ENCODE assay signal across 20 mouse cellular contexts in the genomic region with DNA sequence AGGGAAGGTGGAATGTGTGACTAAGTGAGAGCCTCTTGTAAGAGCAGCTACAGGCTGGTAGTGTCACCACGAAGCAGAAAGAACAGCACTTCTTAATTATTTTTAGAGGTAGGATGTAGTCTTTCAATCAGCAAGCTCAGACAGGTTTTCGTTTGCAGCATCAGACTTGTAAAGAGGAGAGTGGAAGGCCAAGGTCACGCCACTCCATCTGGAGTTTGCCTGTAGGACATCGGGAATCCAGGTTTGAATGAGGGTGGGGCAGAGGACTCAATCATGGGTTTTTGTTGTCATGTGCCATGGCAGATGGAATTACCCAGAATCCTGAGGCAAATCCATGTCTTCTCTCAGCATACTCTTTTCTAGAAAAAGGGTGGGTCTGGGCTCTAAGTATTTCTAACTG.
A peak's percentile ranks its signal among the peaks of the same experiment; 100 is the strongest.
DNase-seq lines count a peak whose midpoint lies in the region; ATAC-seq and TF ChIP-seq lines count a peak whose summit lies in the region.
"Had no signal": no experiment of that assay in that cellular context is flagged by ENCODE, and none has a peak within 500 bp of the region (broad histone marks: within the 10 kb centered on the region; RNA-seq: fewer than 3 reads in every experiment).

No protein-coding gene starts in this region.

- H3K27ac ChIP-seq in forebrain, postnatal 0 days (ENCODE audit: low read depth, low read length): peak overlapping the region; percentile 45; the same call in 1 of the 2 replicates
- no peak overlapping the region for H3K27ac ChIP-seq in forebrain, embryonic 16.5 days (ENCODE audit: low read length)
- 0 out of 2 replicates have a peak overlapping the region, but pooled peaks have one; percentile 7 for H3K27ac ChIP-seq in kidney, embryonic 16.5 days (ENCODE audit: low read length)
- H3K27ac ChIP-seq in embryonic facial prominence, embryonic 14.5 days (replicated peaks; ENCODE audit: low read depth, low read length): no peak overlapping the region
- H3K27ac ChIP-seq: hindbrain, embryonic 13.5 days; intestine, embryonic 15.5 days; kidney, embryonic 15.5 days had no signal

- 35% methylated on average over 4 of the region's 4 CpGs for WGBS in forebrain, postnatal 0 days
- WGBS in forebrain, embryonic 16.5 days: 21% methylated on average over 4 of the region's 4 CpGs
- WGBS in kidney, embryonic 16.5 days: 59% methylated on average over 4 of the region's 4 CpGs
- WGBS in embryonic facial prominence, embryonic 14.5 days: 51% methylated on average over 4 of the region's 4 CpGs

- H3K9ac ChIP-seq in forebrain, postnatal 0 days: no peak overlapping the region
- H3K9ac ChIP-seq in forebrain, embryonic 16.5 days (replicated peaks; ENCODE audit: low read depth, low read length): no peak overlapping the region
- H3K9ac ChIP-seq in kidney, embryonic 16.5 days (replicated peaks; ENCODE audit: low read length): no peak overlapping the region
- no peak overlapping the region for H3K9ac ChIP-seq in embryonic facial prominence, embryonic 14.5 days (ENCODE audit: low read depth, low read length)
- H3K9ac ChIP-seq: heart, embryonic 12.5 days; hindbrain, embryonic 13.5 days; intestine, embryonic 15.5 days; kidney, embryonic 15.5 days had no signal

- H3K4me1 ChIP-seq in forebrain, postnatal 0 days (ENCODE audit: insufficient read depth): no peaks in the 10 kb centered on the region
- no peaks in the 10 kb centered on the region; the same call in 1 of the 2 replicates for H3K4me1 ChIP-seq in forebrain, embryonic 16.5 days (replicated peaks; ENCODE audit: control insufficient read depth, insufficient read depth, low read length)
- 0 out of 2 replicates have a peak, but pooled peaks cover 3% of the 10 kb centered on the region for H3K4me1 ChIP-seq in kidney, embryonic 16.5 days (ENCODE audit: insufficient read depth, low read length)
- no peaks in the 10 kb centered on the region for H3K4me1 ChIP-seq in embryonic facial prominence, embryonic 14.5 days (ENCODE audit: control insufficient read depth, insufficient read depth, low read length)
- H3K4me1 ChIP-seq: intestine, embryonic 15.5 days had no signal

- DNase-seq in forebrain, postnatal 0 days: no peak
- no peak for DNase-seq in kidney, adult 8-10 months
- DNase-seq in R1 (ENCODE audit: low read depth, low spot score): peak; percentile 87
- DNase-seq in embryonic facial prominence, embryonic 14.5 days (ENCODE audit: low spot score): peak; percentile 34
- no peak for DNase-seq in lung, postnatal 36 days
- DNase-seq: adrenal gland, postnatal 10 days; cerebellum, adult 11-12 months; cerebellum, adult 9-10 months; cerebellum, postnatal 36 days; gastrocnemius, postnatal 36 days; heart, adult 11 months; heart, postnatal 14 days; kidney, adult 18-20 months had no signal

- H3K36me3 ChIP-seq in forebrain, postnatal 0 days (ENCODE audit: insufficient read depth): no peaks in the 10 kb centered on the region
- no peaks in the 10 kb centered on the region for H3K36me3 ChIP-seq in forebrain, embryonic 16.5 days (ENCODE audit: control insufficient read depth, insufficient read depth)
- H3K36me3 ChIP-seq in kidney, embryonic 16.5 days (ENCODE audit: insufficient read depth, low read length): no peaks in the 10 kb centered on the region
- no peaks in the 10 kb centered on the region for H3K36me3 ChIP-seq in embryonic facial prominence, embryonic 14.5 days (ENCODE audit: control insufficient read depth, insufficient read depth, low read length)
- H3K36me3 ChIP-seq: heart, embryonic 12.5 days; hindbrain, embryonic 13.5 days; intestine, embryonic 15.5 days; kidney, embryonic 15.5 days had no signal

- no peak overlapping the region for H3K4me3 ChIP-seq in forebrain, postnatal 0 days (ENCODE audit: low read depth, low read length)
- no peak overlapping the region for H3K4me3 ChIP-seq in forebrain, embryonic 16.5 days (replicated peaks; ENCODE audit: low read length)
- H3K4me3 ChIP-seq in kidney, embryonic 16.5 days (ENCODE audit: low read length): no peak overlapping the region
- H3K4me3 ChIP-seq in embryonic facial prominence, embryonic 14.5 days (ENCODE audit: low read depth, low read length): no peak overlapping the region
- H3K4me3 ChIP-seq: heart, embryonic 12.5 days; hindbrain, embryonic 13.5 days; intestine, embryonic 15.5 days; kidney, embryonic 15.5 days had no signal

- H3K9me3 ChIP-seq in forebrain, postnatal 0 days (ENCODE audit: low read length): no peaks in the 10 kb centered on the region
- no peaks in the 10 kb centered on the region for H3K9me3 ChIP-seq in forebrain, embryonic 16.5 days (ENCODE audit: control insufficient read depth, low read length)
- H3K9me3 ChIP-seq in kidney, embryonic 16.5 days (ENCODE audit: low read length): no peaks in the 10 kb centered on the region
- no peaks in the 10 kb centered on the region for H3K9me3 ChIP-seq in embryonic facial prominence, embryonic 14.5 days (ENCODE audit: control insufficient read depth, low read length)
- H3K9me3 ChIP-seq: heart, embryonic 12.5 days; hindbrain, embryonic 13.5 days; intestine, embryonic 15.5 days; kidney, embryonic 15.5 days had no signal

- no peak for ATAC-seq in forebrain, postnatal 0 days
- no peak for ATAC-seq in forebrain, embryonic 16.5 days
- ATAC-seq in kidney, embryonic 16.5 days (ENCODE audit: low FRiP score, low TSS enrichment): no peak
- no peak for ATAC-seq in embryonic facial prominence, embryonic 14.5 days (ENCODE audit: low read depth)
- no peak for ATAC-seq in activated CD4-positive, CD25-positive, alpha-beta regulatory T cell, adult 4 months
- ATAC-seq: intestine, embryonic 15.5 days had no signal

- TF ChIP-seq CTCF in forebrain, postnatal 0 days (IDR thresholded peaks at IDR 0.05; ENCODE audit: low read depth): no peak

- no peaks in the 10 kb centered on the region for H3K27me3 ChIP-seq in forebrain, postnatal 0 days (ENCODE audit: insufficient read depth, low read length)
- H3K27me3 ChIP-seq in forebrain, embryonic 16.5 days (replicated peaks; ENCODE audit: control insufficient read depth, insufficient read depth, low read length): no peaks in the 10 kb centered on the region
- no peaks in the 10 kb centered on the region for H3K27me3 ChIP-seq in kidney, embryonic 16.5 days (ENCODE audit: insufficient read depth, low read length)
- no peaks in the 10 kb centered on the region for H3K27me3 ChIP-seq in embryonic facial prominence, embryonic 14.5 days (replicated peaks; ENCODE audit: control insufficient read depth, insufficient read depth, low read length)
- H3K27me3 ChIP-seq: heart, embryonic 12.5 days; hindbrain, embryonic 13.5 days; intestine, embryonic 15.5 days; kidney, embryonic 15.5 days had no signal

- no peak overlapping the region for H3K4me2 ChIP-seq in forebrain, postnatal 0 days (ENCODE audit: low read depth)
- no peak overlapping the region for H3K4me2 ChIP-seq in forebrain, embryonic 16.5 days (ENCODE audit: low read length)
- no peak overlapping the region for H3K4me2 ChIP-seq in kidney, embryonic 16.5 days (replicated peaks; ENCODE audit: low read depth, low read length)
- H3K4me2 ChIP-seq in embryonic facial prominence, embryonic 14.5 days (ENCODE audit: low read depth, low read length): no peak overlapping the region
- H3K4me2 ChIP-seq: heart, embryonic 12.5 days; hindbrain, embryonic 13.5 days; intestine, embryonic 15.5 days; kidney, embryonic 15.5 days had no signal

Comparison
In these comparisons a context has a peak if more than half of its experiments do, and no peak if none do; other contexts are left out.
1. H3K27ac ChIP-seq: peak in forebrain, postnatal 0 days (single experiment) and kidney, embryonic 16.5 days (single experiment); none in forebrain, embryonic 16.5 days (single experiment) and embryonic facial prominence, embryonic 14.5 days (single experiment).
2. DNase-seq: peak in R1 (single experiment) and embryonic facial prominence, embryonic 14.5 days (single experiment); none in forebrain, postnatal 0 days (single experiment), kidney, adult 8-10 months (0 of 2) and lung, postnatal 36 days (single experiment).